Mouse (Mus musculus) small intestine, adult 2 months (tissue): ENCODE data around the gene Tspan9. TPM values are rescaled to one million over a fixed set of nuclear protein-coding genes. Genes with fewer than 3 reads are reported as not detected.

ENCODE experiments used
- H3K27ac ChIP-seq: fragments of 200-500 bp; 2 replicates; pipeline ENCODE4 v1.5.1; 2012; ENCODE audit warnings: low read depth, low read length, control low read depth, inconsistent platforms; ENCODE audit not compliant: insufficient read depth
- H3K27me3 ChIP-seq: fragments of 200-500 bp; 2 replicates; pipeline ENCODE4 v1.6.1; 2012; ENCODE audit warnings: mild to moderate bottlenecking, moderate library complexity, low read length, inconsistent platforms; ENCODE audit not compliant: control insufficient read depth, insufficient read depth
- H3K36me3 ChIP-seq: fragments of 200-500 bp; 2 replicates; pipeline ENCODE4 v1.6.1; 2012; ENCODE audit warnings: mild to moderate bottlenecking, low read length, control low read depth, inconsistent platforms; ENCODE audit not compliant: control insufficient read depth, insufficient read depth
- H3K4me1 ChIP-seq: fragments of 200-500 bp; 2 replicates; pipeline ENCODE4 v1.6.1; 2012; ENCODE audit warnings: low read length, inconsistent platforms, mixed read lengths; ENCODE audit not compliant: control insufficient read depth, insufficient read depth, insufficient read length
- H3K4me3 ChIP-seq: fragments of 200-500 bp; 2 replicates; pipeline ENCODE4 v1.5.1; 2012; ENCODE audit warnings: low read depth, mild to moderate bottlenecking, control low read depth, inconsistent platforms, low read length, moderate library complexity
- CTCF ChIP-seq: fragments of 200-500 bp; IDR thresholded peaks from 2 replicates; pipeline ENCODE4 v1.5.1; 2012; ENCODE audit warnings: low read depth, mild to moderate bottlenecking, control low read depth, inconsistent platforms, low read length, moderate library complexity, mixed read lengths; ENCODE audit not compliant: insufficient replicate concordance, insufficient read length; ENCODE audit errors: extremely low read depth
- POLR2A ChIP-seq: fragments of 200-500 bp; IDR thresholded peaks from 2 replicates; pipeline ENCODE4 v1.6.1; 2012; ENCODE audit warnings: low read depth, mild to moderate bottlenecking, control low read depth, inconsistent platforms, low read length, moderate library complexity
- WGBS: fragments of 180-500 bp; shearing (Covaris S2); methylation state at CpG from one replicate; pipeline ENCODE4 v1.1.7; 2018; 5-methylcytosine and 5-hydroxymethylcytosine counted together
- polyA plus RNA-seq: library from polyadenylated mRNA; depleted of rRNA; stranded (reverse); fragments of >200 nt; gene quantifications from 2 replicates; pipeline ENCODE4 v1.2.3, GENCODE M21; 2012

The Tspan9 gene
- polyA plus RNA-seq, 1 experiment, result 20.6 TPM

DNA sequence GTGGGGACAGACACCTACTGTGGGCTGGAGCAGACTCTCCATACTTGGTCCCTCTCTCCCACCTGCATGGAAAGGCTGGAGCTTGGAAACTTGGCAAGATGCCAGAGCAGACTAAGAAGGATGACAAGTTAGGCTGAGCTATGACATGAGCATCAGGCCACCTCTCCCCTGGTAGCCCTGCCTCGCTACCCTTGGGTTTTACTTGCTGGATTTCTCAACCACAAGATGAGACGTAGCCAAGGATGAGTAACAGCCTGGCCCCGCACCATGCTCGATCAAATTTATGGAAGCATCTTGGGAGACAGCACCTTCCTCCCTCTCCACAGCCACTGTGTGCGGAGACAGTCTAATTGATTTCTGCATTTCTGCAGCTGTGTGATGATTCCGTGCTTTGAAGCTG, 28.3 kb downstream of the Tspan9 start:
- H3K27me3 ChIP-seq, result no peaks in the 10 kb centered on the region
- H3K4me1 ChIP-seq, result no peaks in the 10 kb centered on the region
- TF ChIP-seq POLR2A, result no peak
- no peak for TF ChIP-seq CTCF
- no peaks in the 10 kb centered on the region for H3K36me3 ChIP-seq
- no peak overlapping the region for H3K27ac ChIP-seq
- H3K4me3 ChIP-seq, result no peak overlapping the region
- WGBS, result 80% methylated on average over 6 of the region's 6 CpGs

DNA sequence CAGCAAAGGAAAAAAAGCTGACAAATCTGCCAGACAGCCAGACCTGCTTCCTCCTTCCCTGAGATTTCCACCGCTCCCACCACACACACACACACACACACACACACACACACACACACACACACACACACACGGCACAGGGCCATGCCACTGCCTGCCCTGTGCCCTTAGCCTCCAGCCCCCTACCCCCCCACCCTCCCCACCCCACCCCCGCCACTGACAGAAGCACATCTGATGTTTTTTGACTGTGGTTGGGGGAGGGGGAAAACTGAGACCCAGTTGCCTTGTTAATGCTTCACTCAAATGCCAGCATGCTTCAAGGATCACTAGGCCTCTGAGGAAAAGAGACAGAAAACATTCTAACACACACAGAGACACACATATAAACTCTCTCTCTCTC, 30.8 kb downstream of the Tspan9 start:
- Histone ChIP-seq H3K4me1 (no peaks in the 10 kb centered on the region), H3K27ac (no peak overlapping the region), H3K27me3 (no peaks in the 10 kb centered on the region), H3K4me3 (no peak overlapping the region), H3K36me3 (no peaks in the 10 kb centered on the region)
- WGBS, result 73% methylated on average over 3 of the region's 3 CpGs
- no peak for TF ChIP-seq POLR2A
- no peak for TF ChIP-seq CTCF

GRCm38 (mm10) chr6:128111784-128112183, 31.6 kb downstream of the Tspan9 start:
- TF ChIP-seq CTCF, result no peak
- TF ChIP-seq POLR2A, result no peak
- Histone ChIP-seq H3K27ac (no peak overlapping the region), H3K36me3 (no peaks in the 10 kb centered on the region), H3K4me1 (no peaks in the 10 kb centered on the region), H3K4me3 (no peak overlapping the region), H3K27me3 (no peaks in the 10 kb centered on the region)
- WGBS, result 68% methylated on average over 7 of the region's 7 CpGs

- Histone ChIP-seq H3K36me3 (no peaks in the 10 kb centered on the region), H3K4me1 (0 out of 2 replicates have a peak, but pooled peaks cover 2% of the 10 kb centered on the region), H3K27me3 (no peaks in the 10 kb centered on the region), H3K4me3 (no peak overlapping the region), H3K27ac (no peak overlapping the region)
- WGBS, result 50% methylated on average over 7 of the region's 7 CpGs
- no peak for TF ChIP-seq POLR2A
- no peak for TF ChIP-seq CTCF
Measured at GRCm38 (mm10) chr6:128108324-128109035, 34.9 kb downstream of the Tspan9 start.

GRCm38 (mm10) chr6:128107698-128108097, 35.7 kb downstream of the Tspan9 start:
- H3K36me3 ChIP-seq, result no peaks in the 10 kb centered on the region
- H3K4me1 ChIP-seq, result 0 out of 2 replicates have a peak, but pooled peaks cover 2% of the 10 kb centered on the region
- WGBS, result 62% methylated on average over 8 of the region's 8 CpGs
- no peaks in the 10 kb centered on the region for H3K27me3 ChIP-seq
- H3K4me3 ChIP-seq, result no peak overlapping the region
- no peak for TF ChIP-seq CTCF
- TF ChIP-seq POLR2A, result no peak
- no peak overlapping the region for H3K27ac ChIP-seq

- TF ChIP-seq CTCF (no peak), POLR2A (no peak)
- WGBS, result 64% methylated on average over 3 of the region's 3 CpGs
Measured at GRCm38 (mm10) chr6:128106154-128106553, 37.2 kb downstream of the Tspan9 start.

DNA sequence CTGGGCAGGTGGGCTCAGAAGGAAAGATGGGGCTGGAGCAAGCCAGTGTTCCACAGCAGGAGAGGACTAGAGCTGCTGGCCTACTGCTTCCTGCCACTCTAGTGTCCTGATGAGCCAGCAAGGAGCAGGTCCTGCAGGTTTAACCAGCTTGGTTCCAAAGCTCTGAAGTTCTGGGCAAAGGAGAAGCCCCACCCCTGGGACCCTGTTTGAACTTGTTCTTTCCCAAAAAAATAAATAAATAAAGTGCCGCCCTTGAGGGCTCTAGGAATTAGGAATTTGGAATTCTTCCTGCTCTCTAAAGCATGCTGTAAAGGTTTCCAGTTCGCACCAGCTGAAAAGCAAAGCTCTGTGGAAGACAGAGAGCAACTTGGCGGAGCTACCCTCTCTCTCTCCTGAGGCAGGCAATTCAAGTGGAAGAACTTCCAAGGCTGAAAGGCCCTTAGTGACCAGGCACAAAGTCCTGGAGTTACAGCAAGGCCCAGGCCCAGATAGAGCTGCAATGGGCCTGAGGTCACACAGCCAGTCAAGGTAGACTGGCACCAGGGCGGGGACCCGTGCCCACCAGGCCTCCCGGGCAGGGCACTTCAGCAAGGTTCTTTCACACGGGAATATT, 38.6 kb downstream of the Tspan9 start:
- TF ChIP-seq CTCF, result no peak
- TF ChIP-seq POLR2A, result no peak
- Histone ChIP-seq H3K27me3 (no peaks in the 10 kb centered on the region), H3K4me3 (no peak overlapping the region), H3K36me3 (no peaks in the 10 kb centered on the region), H3K4me1 (0 out of 2 replicates have a peak, but pooled peaks cover 2% of the 10 kb centered on the region), H3K27ac (no peak overlapping the region)
- 53% methylated on average over 7 of the region's 7 CpGs for WGBS

More at GRCm38 (mm10) chr6:128106154-128106553, 37.2 kb downstream of the Tspan9 start:
- Histone ChIP-seq H3K4me1 (0 out of 2 replicates have a peak, but pooled peaks cover 2% of the 10 kb centered on the region), H3K36me3 (no peaks in the 10 kb centered on the region), H3K4me3 (no peak overlapping the region), H3K27me3 (no peaks in the 10 kb centered on the region), H3K27ac (no peak overlapping the region)
